Mouse (Mus musculus): ENCODE data around the gene Cfi. TPM values are rescaled to one million over a fixed set of nuclear protein-coding genes. Genes with fewer than 3 reads are reported as not detected.

Cfi gene
- polyA plus RNA-seq, 1 experiment from 2014 or later = 0.48 TPM

DNA sequence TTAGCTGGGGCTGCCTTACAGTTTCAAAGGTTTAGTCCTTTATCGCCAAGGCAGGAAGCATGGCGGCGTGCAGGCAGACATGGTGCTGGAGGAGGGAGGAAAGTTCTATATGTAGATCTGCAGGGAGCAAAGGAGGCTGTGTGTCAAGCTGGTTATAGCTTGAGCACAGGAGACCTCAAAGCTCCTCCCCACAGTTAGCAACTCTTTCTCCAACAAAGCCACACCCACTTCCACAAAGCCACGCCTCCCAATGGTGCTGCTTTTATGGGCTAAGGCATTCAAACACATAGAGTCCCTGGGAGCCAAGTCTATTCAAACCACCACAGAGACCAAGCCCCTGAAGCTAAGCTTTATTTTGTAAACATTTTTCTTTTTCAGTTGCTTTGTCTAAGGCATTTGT, 63.2 kb downstream of the Cfi start:
- WGBS = 67% methylated on average over 4 of the region's 4 CpGs
- Histone ChIP-seq H3K4me3 (replicated peaks) (no peak overlapping the region), H3K27me3 (no peaks in the 10 kb centered on the region), H3K9ac (no peak overlapping the region), H3K9me3 (replicated peaks) (no peaks in the 10 kb centered on the region), H3K4me1 (peaks cover 15% of the 10 kb centered on the region), H3K4me2 (replicated peaks) (no peak overlapping the region), H3K36me3 (no peaks in the 10 kb centered on the region), H3K27ac (replicated peaks) (no peak overlapping the region)
- ATAC-seq (ENCODE audit: insufficient number of reproducible peaks, low FRiP score, low TSS enrichment, low read depth) = no peak

DNA sequence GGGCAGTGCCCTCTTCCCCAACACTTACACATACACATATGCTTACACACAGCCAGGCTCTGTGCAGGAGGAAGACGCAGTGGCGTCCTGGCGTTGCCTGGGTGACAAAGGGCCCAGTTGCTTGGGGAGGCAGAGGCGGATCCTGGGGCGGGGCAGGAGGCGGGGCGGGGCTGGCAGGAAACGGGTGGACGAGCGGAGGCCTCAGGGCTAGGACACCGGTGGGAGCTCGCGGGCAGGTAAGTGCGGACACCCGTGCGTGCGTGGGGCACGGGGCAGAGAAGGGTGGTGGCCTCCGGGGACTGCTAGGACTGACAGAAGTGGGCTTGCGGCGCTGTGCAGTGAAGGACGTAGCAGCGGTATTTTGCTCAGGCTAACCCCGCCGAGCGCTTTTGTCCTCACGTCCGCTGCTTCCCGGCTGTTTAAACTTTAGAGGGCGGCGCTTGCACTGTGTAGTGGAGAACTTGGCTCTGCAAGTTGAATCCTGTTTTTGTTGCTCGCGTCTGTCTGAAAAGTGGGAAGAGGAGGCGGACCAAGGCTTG, 65.7 kb downstream of the Cfi start, which contains the start of gene Casp6:
Gene Casp6 (plus strand): TSS at position 155 of the 539 bp plus-strand sequence.
- Histone ChIP-seq H3K9me3 (replicated peaks) (no peaks in the 10 kb centered on the region), H3K4me3 (replicated peaks) (peak within 1 kb of the TSS; percentile 65), H3K36me3 (peaks cover 5% of the 10 kb centered on the region; the same call in 1 of the 2 replicates), H3K4me1 (peaks cover 15% of the 10 kb centered on the region), H3K4me2 (replicated peaks) (peak within 1 kb of the TSS; percentile 70), H3K27ac (replicated peaks) (peak within 1 kb of the TSS; percentile 77), H3K9ac (peak within 1 kb of the TSS; percentile 69), H3K27me3 (no peaks in the 10 kb centered on the region)
- peak; percentile 96 for ATAC-seq (ENCODE audit: insufficient number of reproducible peaks, low FRiP score, low TSS enrichment, low read depth)
- under 1% methylated on average over 34 of the region's 34 CpGs for WGBS

DNA sequence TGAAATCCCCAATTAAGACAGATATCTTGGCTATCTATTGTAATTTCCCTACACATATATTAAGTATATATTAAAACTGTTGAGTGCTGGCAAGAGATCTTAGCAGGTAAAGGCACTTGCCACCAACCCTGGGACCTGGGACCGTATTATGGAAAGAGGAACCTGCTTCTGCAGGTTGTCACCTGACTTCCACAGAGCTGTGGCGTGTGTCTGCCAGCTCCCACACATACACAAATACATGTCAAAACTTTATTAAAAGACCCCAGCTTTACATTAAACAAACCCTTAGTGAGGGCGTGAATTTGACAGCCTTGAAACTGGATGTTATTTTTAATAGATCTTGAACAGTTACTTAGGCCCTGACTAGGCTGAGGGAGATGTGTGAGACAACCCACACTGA, 67.7 kb downstream of the Cfi start:
- Histone ChIP-seq H3K4me2 (replicated peaks) (no peak overlapping the region), H3K27me3 (no peaks in the 10 kb centered on the region), H3K9me3 (replicated peaks) (no peaks in the 10 kb centered on the region), H3K9ac (no peak overlapping the region), H3K4me1 (peaks cover 15% of the 10 kb centered on the region), H3K36me3 (peaks cover 13% of the 10 kb centered on the region; the same call in 1 of the 2 replicates), H3K4me3 (replicated peaks) (no peak overlapping the region), H3K27ac (replicated peaks) (no peak overlapping the region)
- ATAC-seq (ENCODE audit: insufficient number of reproducible peaks, low FRiP score, low TSS enrichment, low read depth) = no peak
- WGBS = 85% methylated on average over 3 of the region's 3 CpGs

DNA sequence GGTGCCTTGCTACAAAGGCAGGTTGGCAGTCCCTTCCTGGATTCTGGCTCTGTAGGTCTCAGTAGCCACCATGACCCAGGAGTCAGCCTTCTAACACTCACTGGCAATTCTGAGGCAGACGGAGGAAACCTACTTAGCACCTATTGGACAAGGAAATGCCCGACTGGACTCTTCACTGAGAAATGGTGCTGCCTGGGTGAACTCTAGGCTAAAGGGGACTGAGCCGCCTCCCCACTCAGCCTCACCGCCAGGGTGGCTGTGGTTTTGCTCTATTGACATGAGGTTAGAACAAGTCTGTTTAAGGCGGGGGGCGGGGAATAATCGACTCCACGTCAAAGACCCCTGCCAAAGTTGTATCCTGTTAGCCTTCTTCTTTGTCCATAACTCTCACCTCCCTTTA, 68.2 kb downstream of the Cfi start:
- ATAC-seq (ENCODE audit: insufficient number of reproducible peaks, low FRiP score, low TSS enrichment, low read depth) = no peak
- Histone ChIP-seq H3K27me3 (no peaks in the 10 kb centered on the region), H3K36me3 (peaks cover 17% of the 10 kb centered on the region), H3K9me3 (replicated peaks) (no peaks in the 10 kb centered on the region), H3K9ac (no peak overlapping the region), H3K4me2 (replicated peaks) (no peak overlapping the region), H3K4me1 (peaks cover 15% of the 10 kb centered on the region), H3K4me3 (replicated peaks) (no peak overlapping the region), H3K27ac (replicated peaks) (no peak overlapping the region)
- WGBS = 84% methylated on average over 8 of the region's 8 CpGs

DNA sequence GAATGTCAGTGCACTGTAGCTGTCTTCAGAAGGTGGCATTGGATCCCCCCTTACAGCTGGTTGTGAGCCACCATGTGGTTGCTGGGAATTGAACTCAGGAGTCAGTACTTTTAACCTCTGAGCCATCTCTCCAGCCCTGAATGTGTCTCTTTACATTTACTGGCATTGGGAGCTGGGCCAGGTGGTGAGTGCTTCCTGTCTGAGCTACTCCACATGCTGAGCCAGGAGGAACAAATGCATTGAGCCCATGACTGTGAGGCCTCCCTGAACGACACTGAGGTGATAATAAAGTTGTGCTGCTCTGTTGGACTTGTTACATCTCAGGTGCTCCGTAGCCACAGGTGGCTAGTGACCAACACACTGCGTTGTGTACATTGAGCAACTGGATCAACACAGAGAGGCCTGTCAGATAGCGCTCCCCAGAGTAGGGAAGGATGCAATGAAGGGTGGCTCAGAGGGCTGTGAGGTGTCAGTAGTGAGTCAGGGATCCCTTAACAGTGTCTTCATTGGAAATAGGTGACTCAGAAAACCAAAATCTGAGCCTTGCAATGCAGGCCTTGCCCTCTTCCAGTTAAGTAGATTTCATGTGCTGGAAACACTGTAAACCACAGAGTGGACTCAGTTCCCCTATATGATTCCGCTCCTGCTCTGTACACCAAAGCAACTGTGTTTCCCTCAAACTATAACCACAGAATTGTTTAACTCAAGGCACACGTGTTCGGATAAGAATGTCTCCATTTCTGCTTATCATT, 68.9 kb downstream of the Cfi start:
- WGBS = 80% methylated on average over 7 of the region's 7 CpGs
- Histone ChIP-seq H3K36me3 (peaks cover 24% of the 10 kb centered on the region), H3K9me3 (replicated peaks) (no peaks in the 10 kb centered on the region), H3K4me3 (replicated peaks) (no peak overlapping the region), H3K27me3 (no peaks in the 10 kb centered on the region), H3K4me2 (replicated peaks) (no peak overlapping the region), H3K27ac (replicated peaks) (no peak overlapping the region), H3K9ac (no peak overlapping the region), H3K4me1 (peaks cover 15% of the 10 kb centered on the region)
- ATAC-seq (ENCODE audit: insufficient number of reproducible peaks, low FRiP score, low TSS enrichment, low read depth) = no peak

DNA sequence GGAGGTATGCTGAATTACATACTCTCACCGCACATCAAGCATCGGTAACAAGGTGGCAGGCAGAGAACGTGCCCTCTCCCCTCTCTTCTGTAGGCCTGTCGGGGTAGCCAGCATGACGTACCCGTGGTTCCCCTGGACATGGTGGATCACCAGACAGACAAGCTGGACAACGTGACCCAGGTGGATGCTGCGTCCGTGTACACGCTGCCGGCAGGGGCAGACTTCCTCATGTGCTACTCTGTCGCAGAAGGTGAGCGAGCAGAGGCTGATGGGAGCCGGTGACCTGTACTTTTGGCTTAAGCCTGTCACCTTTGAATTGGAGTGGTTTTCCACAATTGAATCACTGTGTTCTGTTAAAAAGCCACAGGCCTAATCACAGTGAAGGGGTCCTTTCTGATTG, 76.3 kb downstream of the Cfi start:
- Histone ChIP-seq H3K27ac (replicated peaks) (no peak overlapping the region), H3K4me2 (replicated peaks) (no peak overlapping the region), H3K9ac (no peak overlapping the region), H3K4me1 (no peaks in the 10 kb centered on the region), H3K27me3 (no peaks in the 10 kb centered on the region), H3K9me3 (replicated peaks) (no peaks in the 10 kb centered on the region), H3K4me3 (replicated peaks) (no peak overlapping the region), H3K36me3 (peaks cover 56% of the 10 kb centered on the region)
- WGBS = 93% methylated on average over 14 of the region's 14 CpGs
- no peak for ATAC-seq (ENCODE audit: insufficient number of reproducible peaks, low FRiP score, low TSS enrichment, low read depth)

DNA sequence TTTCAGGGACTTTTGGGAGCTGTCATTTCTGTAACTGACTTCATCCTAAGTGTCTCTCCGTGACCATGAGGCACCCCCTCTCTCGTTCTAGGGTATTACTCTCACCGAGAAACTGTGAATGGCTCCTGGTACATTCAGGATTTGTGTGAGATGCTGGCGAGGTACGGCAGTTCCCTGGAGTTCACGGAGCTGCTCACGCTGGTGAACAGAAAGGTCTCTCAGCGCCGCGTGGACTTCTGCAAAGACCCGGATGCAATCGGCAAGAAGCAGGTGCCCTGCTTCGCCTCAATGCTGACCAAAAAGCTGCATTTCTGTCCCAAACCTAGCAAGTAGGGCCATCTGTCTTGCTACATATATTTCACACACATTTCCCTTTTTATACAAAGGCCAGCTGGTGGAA, 77.6 kb downstream of the Cfi start:
- no peak for ATAC-seq (ENCODE audit: insufficient number of reproducible peaks, low FRiP score, low TSS enrichment, low read depth)
- WGBS = 90% methylated on average over 13 of the region's 13 CpGs

DNA sequence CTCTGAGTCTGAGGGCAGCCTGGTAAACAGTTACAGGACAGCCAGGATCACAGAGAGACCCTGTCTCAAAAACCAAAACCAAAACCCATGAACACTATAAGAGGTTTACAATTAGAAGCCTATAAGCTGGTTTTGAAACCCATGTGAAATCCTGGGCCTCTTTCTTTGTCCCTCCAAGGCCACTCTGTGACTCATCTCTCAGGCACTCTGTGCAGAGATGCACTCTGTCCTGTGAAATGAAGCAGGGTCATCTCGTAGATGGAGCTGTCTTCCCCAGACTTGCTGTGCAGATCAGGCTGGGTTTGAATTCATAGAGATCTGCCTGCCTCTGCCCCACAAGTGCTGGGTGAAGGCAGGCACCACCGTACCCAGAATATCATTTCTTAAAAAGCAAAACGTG, 81.7 kb downstream of the Cfi start:
- H3K9ac ChIP-seq = no peak overlapping the region
- no peak overlapping the region for H3K4me3 ChIP-seq (replicated peaks)
- peaks cover 20% of the 10 kb centered on the region for H3K36me3 ChIP-seq
- H3K27me3 ChIP-seq = no peaks in the 10 kb centered on the region
- 68% methylated on average over 3 of the region's 3 CpGs for WGBS
- H3K9me3 ChIP-seq (replicated peaks) = no peaks in the 10 kb centered on the region
- ATAC-seq (ENCODE audit: insufficient number of reproducible peaks, low FRiP score, low TSS enrichment, low read depth) = no peak
- H3K4me1 ChIP-seq = no peaks in the 10 kb centered on the region
- no peak overlapping the region for H3K4me2 ChIP-seq (replicated peaks)
- H3K27ac ChIP-seq (replicated peaks) = no peak overlapping the region

More for the DNA sequence above, 77.6 kb downstream of the Cfi start:
- H3K9ac ChIP-seq = no peak overlapping the region
- no peaks in the 10 kb centered on the region for H3K27me3 ChIP-seq
- peaks cover 53% of the 10 kb centered on the region for H3K36me3 ChIP-seq
- no peaks in the 10 kb centered on the region for H3K9me3 ChIP-seq (replicated peaks)
- no peak overlapping the region for H3K4me2 ChIP-seq (replicated peaks)
- H3K4me3 ChIP-seq (replicated peaks) = no peak overlapping the region
- no peak overlapping the region for H3K27ac ChIP-seq (replicated peaks)
- no peaks in the 10 kb centered on the region for H3K4me1 ChIP-seq

DNA sequence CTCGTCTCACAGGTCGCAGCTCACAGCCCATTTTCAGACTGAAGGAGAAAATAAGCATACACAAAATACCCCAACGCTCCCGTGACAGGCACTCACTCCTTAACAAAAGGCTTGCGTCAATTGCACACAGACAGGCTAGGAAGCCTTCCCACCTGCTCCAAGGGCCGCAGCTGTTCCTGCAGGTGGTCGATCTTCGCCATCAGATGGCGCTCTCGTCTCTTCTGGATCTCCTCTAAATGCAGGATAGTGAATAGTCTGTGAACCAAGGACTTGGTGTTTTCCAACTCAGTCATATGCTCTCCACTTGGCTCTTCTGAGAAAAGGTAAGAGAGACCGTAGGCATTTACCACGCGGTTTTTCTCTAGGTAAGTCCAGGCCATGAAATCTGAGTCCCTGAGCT, 82.8 kb downstream of the Cfi start:
- Histone ChIP-seq H3K36me3 (peaks cover 12% of the 10 kb centered on the region), H3K4me2 (replicated peaks) (no peak overlapping the region), H3K9ac (no peak overlapping the region), H3K27me3 (no peaks in the 10 kb centered on the region), H3K9me3 (replicated peaks) (no peaks in the 10 kb centered on the region), H3K4me1 (no peaks in the 10 kb centered on the region), H3K27ac (replicated peaks) (no peak overlapping the region), H3K4me3 (replicated peaks) (no peak overlapping the region)
- 15% methylated on average over 13 of the region's 13 CpGs for WGBS
- peak; percentile 65; the same call in 1 of the 2 replicates for ATAC-seq (ENCODE audit: insufficient number of reproducible peaks, low FRiP score, low TSS enrichment, low read depth)

DNA sequence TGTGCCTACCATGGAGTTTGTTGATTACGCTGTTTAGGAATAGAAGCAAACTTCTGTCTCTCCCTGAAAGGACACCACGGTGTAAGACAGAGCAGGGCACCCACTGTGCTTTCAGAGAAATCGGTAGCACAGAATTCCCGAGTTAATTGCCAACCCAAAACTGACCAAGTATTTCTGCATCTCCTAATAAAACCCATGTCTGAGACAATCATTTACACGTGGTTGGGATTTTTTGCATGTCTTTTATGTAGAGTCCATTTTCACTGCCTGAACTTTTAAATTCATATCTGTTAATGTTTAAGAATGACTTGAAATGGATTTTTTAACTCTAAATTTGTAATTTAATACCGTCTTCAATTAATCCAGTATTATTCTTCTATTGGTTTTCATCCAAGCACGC, 87.9 kb downstream of the Cfi start:
- no peak overlapping the region for H3K9ac ChIP-seq
- H3K36me3 ChIP-seq = no peaks in the 10 kb centered on the region
- H3K4me2 ChIP-seq (replicated peaks) = no peak overlapping the region
- no peaks in the 10 kb centered on the region for H3K27me3 ChIP-seq
- H3K4me1 ChIP-seq = no peaks in the 10 kb centered on the region
- H3K27ac ChIP-seq (replicated peaks) = no peak overlapping the region
- WGBS = 82% methylated on average over 7 of the region's 7 CpGs
- no peaks in the 10 kb centered on the region for H3K9me3 ChIP-seq (replicated peaks)
- H3K4me3 ChIP-seq (replicated peaks) = no peak overlapping the region
- no peak for ATAC-seq (ENCODE audit: insufficient number of reproducible peaks, low FRiP score, low TSS enrichment, low read depth)

Measured in embryonic facial prominence, embryonic 15.5 days (tissue).